Mouse (Mus musculus) c-Kit-positive CD71-negative TER-119-negative erythroid progenitor cells, embryonic 14.5 days (primary cell): ENCODE measurements at regions not wholly inside any gene's neighbourhood (a gene's known extent, or its start where the extent isn't known, plus 50 kb on each side); places are given as distances from the start of the nearest gene placed in this dataset.

Experiments used
- DNase-seq: peaks from one replicate; pipeline ENCODE4 v3.0.0-alpha.2; 2013; ENCODE audit warnings: low read depth

DNA sequence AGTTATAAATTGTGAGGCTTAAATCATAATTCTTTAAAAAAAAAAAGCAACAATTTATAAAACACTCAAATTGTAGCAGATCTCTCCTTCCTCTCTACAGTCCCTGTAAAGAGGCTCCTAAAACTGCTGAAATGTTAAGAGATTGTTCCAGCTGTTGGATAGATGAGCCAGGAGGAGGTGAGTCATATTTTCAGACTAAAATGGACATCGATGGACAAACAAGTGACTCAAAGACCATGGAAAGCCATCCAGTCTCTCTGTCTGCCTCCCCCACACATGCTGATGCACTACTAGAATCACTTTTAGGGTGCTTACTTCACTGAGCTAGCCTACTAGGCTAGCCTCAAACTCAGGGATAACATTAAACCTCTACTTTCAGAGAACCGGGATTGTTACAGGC, 561.5 kb downstream of the Tmem114 start:
- no peak for DNase-seq

DNA sequence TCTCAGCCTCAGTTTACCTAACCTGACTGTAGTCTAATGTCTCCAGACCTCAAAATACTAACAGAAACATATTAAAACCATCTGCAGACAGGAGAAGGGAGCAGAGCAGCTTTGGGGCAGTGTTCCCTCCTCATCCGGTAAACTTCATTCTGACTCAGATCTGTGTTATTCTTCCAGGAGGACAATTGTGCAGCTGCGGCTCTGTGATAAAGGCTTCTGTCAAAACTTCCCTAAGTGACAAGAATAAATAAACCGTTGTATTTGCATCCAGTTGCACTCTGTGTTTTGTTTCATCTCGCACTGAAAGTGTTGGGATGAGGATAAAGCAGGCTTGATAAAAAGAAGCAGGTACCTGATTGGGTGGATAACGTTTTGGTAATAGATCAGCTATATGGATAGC, 585.8 kb downstream of the Tmem114 start:
- no peak for DNase-seq

DNA sequence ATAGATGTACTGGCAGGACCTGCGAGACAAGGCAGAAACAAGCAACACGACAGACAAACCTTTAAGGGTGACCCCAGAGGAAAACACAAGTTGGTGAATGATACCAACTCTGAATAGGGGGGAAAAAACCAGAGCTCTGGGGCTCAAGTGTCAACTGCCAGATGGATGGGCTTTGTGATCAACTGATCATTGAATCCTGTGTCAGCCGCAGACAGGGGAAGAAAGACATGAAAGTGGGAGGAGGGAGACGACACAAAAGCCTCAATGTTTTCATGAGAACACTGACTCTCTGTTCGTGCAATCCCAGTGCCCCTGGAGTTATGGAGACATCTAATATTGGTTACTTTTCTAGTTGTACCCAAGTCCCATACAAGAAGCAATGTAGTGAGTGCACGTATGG, 593.8 kb downstream of the Tmem114 start:
- DNase-seq, result no peak

DNA sequence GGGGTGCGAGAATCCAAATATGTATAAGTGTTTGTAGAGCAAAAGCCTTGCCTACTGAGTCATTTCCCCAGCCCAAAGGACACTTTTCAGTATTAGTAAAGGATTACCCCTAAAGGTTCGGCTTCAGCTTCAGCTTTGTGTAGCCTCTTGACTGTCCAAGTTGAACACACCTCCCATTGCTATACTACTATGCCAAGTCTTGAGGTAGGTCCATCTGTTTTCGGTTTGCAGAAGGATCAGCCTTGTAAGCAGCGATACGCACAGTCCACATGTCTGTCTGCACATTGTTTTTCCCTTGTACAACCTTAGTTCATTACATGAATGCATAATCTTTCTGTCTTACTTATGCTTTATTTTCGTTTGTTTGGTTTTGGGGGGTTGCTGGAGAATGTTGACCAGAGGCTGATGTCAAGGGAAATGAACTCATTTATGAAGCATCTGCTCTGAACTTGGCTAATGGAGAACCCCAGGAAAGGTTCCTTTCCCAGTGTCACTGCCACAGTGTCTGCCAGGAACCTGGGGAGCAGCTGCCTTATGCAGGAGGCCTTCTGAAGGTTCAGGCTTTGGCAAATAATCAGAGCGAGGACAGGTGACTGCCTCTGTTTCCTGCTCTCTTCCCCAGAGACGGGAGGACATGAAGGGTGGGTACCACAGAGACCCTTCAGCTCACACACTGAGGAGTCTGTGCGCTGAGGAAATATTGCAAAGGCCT, 594.8 kb downstream of the Tmem114 start:
- no peak for DNase-seq

DNA sequence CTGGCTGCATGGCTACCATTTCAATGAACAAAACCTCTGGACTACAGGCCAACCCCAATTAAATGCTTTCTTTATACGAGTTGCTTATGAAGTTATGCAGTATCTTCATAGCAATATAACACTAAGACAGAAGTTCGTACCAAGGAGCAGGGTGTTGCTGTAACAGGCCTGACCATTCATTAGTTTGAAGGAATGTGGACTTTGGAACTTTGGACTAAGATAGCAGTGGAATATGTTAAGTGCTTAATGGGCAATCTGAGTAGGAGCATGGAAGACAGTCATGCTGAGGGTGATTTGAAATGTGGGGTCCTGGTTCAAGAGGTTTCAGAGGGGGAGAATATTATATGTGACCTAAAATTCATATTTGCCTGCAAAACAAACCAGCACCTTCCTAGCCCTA, 623.8 kb downstream of the Tmem114 start:
- no peak for DNase-seq

DNA sequence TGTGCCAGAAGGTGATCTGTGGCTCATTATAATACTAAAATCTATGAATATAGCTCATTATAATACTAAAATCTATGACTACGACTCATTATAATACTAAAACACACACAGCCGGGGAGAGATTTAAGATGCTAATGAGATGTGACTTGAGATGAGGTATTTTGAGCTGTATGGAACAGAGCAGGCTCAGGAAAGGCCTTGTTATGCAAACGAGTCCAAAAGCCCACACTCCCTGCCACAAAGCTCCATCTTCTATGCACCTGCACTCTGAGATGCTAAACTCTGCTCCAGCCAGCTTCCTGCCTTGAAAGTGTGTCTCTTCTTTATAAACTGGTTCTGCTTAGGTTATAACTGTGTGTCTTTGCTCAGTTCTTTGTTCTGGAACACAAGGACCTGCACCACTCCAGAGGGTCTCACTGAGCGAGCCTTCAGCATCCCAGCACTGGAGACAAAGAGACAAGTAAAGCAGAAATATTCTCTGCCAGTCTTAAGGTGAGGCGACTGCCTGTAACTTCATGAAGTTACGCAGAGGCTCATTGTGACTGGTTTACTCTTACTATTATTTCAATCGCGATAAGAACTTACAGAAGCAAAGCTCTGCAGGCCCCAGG, 627.7 kb downstream of the Tmem114 start:
- no peak for DNase-seq

DNA sequence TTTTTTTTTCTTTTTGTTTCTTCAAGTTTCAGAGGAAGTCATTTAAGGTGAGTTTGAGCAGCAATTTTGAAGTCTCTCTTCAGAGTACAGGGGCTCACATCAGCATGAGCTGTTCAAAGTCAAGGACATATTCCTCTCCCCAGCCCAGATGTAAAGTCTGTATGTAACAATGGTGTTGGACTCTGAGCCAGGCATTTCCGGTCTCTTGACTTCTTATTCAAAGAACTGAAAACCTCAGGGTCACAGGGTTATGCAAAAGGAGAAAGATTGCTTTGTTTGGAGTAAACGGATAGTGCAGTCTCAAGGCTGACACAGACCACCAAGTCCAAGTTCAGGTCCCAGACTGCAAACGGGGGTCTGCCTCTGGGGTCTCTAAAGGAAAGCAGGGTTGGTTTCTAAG, 629.4 kb downstream of the Tmem114 start:
- no peak for DNase-seq

DNA sequence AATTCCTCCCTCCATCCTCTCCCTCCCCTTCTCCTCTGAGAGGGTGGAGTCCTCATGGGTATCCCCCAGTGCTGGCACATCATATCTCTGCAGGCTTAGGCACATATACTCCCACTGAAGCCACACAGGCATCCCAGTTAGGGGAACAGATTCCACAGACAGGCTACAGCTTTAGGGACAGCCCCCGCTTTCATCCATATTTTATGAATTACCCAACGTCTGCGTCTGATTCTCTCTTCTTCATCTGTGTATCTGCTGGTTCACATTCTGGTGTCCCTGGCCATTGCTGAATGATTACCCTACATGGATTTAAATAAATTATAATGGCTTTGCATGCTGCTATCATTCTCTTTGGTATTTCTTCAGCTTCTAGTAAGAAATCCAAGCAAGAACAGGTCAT, 632.4 kb downstream of the Tmem114 start:
- no peak for DNase-seq

DNA sequence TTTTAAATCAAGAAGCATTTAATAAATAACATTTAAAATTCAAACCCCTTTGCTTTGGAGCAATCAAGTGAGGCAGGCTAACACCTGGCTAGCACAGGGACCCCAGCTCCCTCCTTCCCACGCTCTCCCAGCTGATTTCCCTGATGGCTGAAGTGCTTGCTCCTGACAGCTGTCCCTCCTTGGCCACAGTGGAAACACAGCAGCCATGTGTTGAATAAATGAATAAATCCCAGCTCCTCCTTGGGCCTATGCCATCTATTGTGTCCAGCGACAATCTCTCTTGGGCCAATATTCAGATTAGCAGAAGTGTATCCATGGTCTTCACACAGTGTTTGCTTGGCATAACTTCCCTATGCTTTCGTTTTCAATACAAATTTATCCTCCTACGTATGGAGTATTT, 634.7 kb downstream of the Tmem114 start:
- no peak for DNase-seq

DNA sequence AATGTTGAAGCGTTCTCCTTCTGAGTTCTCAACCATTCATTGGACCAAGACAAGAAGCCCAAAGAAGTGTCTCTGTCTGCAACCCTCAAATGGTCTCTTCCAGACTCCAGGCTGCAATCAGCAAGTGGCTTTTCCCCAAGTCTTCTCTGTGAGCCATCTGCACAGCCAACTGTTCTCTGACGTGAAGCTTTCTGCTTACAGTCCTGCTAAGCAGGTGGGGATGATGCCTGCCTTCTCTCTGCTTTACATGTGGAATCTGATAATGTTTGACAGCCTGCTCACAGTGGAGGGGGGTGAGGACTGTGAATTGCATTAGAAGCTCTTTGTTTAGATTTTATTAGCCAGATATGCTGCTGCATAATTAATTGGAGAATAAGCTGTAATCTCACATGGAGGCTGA, 636.7 kb downstream of the Tmem114 start:
- DNase-seq, result no peak

DNA sequence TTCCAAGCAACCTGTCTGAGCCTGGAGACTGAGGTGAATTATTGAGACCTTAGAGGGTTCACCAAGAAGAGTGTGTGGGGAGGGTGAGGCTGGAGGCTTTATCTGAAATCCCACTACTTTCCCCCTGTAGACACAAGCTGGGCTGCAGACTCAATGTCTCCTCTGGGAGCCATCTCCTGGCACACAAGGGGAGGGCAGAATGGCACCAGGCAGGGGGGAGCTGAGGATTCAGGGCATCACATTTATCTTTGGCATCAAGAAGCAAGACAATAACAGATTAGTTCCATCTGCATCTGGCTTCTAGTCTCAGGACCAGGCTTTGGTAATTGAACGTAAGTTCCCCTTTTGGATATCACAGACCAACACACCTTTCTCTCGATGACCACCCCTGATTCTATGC, 643.4 kb downstream of the Tmem114 start:
- DNase-seq, result no peak

DNA sequence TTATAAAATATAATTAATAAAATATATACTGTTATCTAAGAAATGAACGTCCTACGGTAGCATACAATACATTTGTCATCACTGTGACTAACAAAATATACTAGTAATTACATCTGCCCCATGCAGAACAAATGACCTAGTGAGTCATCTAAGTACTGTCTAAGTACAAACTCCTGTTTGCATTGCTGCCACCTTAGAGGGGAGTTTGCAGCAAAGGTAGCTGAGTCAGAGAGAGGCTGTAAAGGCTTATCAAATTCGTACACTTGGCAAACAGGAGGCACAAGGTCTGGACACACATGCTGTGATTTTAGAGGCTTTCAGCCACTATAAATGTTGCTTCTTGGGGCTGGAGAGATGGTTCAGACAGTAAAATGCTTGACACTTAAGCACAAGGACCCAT, 649.3 kb downstream of the Tmem114 start:
- DNase-seq, result no peak

DNA sequence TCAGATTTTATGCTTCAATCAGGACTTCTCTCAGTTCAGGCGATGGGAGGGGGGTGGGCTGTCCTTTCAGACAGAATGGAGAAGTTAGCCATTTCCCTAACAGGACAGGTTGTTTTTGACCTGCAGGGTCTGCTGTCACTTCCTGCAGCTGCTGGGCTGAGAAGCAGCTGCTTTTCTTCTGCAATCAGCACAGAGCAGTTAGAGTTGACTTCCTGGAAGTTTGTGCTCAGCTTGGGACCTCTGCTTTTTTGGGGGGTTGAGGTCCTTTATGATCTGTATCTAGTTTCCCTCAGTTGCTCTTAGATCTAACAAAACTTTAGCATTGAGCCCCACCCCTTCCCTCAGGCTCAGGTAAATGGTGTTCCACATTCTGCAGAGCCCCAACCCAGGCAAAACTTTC, 656.5 kb downstream of the Tmem114 start:
- DNase-seq, result no peak

DNA sequence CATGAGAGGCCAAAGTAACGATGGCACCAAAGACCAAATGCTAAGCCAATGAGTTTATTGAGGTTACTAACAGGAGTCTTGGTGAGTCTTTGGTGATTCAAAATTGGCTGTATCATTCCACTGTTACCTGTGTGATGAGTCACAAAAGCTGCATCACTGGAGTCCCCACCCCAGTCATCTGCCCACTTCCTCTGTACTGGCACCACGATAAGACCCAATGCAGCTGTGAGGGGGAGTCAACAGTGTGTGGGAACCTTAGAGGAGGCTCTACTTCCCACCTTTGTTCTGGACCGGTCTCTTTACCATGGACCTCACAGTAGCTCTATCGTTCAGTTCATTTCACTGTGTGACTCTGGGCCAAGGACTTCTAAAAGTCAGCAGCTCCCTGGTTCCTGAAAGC, 657.2 kb downstream of the Tmem114 start:
- DNase-seq, result no peak

DNA sequence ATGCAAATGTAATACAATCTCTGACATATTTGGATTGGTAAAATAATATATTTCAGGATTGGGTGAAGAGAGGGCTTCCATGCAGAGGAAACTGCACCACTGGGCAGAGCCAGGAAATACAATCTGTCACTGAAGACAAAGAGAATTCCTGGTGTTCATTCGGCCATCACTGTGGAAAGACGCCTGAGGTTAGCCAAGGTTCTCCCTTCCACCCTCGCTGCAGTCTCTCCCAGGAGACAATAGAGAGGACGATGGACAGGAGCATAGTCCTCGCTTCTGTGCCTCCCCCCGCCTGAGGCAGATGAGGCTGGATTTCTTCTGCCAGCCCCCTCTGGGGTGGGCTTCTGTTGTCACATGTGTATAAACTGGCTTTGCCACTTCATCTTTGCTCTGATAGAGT, 660.6 kb downstream of the Tmem114 start:
- DNase-seq, result no peak

DNA sequence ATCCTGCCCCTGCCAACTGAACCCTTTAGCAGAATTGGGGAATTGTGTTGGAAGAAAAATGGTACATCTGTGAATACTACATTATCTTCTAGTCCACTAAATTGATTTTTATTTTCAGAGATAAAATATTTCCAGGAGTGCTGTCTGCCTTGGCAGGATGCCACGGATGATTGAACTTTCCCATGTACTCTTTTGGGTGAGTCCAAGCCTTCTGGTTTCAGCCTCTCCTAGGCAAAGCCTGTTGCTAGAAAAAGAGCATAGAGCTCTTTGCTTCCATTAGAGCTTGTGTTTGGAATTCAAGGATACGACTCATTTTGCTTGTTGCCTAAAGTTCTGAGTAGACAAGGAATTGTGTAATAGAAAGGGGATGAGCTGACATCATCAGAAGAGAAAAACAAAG, 696.8 kb downstream of the Tmem114 start:
- DNase-seq, result no peak

DNA sequence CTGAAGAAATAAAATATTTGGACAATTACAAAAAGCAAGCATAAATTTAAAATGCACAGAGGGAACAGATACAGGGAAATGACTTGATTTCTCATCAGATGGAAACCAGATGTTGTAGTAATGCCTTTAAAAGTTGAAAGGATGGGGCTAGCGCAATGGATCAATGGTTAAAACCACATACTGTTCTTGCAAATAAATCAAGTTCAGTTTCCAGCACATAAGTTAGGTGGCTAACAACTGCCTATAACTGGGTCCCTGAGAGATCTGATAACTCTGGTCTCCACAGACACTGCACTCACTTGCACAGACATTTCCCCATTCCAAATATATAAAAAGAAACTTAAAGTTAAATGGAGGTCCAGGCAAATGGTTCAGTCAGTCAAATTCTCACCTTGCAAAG, 699.7 kb downstream of the Tmem114 start:
- no peak for DNase-seq

DNA sequence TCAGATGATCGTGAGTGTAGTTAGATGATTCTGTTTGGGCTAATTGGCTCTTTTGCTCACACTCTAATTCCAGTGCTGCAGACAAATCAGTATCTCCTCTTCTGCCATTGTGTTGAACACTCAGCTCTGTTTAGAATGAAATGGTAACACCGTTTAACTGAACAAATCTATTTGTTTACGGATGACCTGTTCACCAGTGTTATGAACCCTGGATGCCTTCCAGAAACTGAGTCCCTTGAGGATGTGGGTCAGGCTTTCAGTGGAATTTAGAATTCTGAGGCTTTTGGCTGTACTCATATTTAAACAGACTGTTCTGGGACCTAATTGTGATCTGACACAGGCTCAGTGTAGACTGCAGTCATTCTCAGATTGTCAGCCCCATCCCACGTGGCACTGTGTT, 723.5 kb downstream of the Tmem114 start:
- DNase-seq, result no peak

DNA sequence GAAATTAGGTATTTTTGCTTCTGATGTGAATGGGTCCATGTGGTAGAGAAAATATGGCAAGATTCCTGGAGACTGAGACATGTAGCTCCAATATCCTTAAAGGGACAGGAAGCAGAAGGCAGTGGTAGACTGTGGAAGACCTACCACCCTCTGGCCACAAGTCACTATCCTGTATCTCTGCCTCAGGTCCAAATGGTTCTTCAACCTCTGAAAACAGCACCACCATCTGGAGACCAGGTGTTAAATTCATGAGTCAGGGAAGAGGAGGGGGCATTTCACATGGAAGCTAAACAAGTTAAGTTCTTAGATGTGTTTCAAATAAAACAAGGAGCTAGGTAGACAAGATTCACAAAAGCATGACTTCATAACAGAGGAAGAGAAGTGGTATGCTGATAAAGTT, 739.5 kb downstream of the Tmem114 start:
- no peak for DNase-seq

DNA sequence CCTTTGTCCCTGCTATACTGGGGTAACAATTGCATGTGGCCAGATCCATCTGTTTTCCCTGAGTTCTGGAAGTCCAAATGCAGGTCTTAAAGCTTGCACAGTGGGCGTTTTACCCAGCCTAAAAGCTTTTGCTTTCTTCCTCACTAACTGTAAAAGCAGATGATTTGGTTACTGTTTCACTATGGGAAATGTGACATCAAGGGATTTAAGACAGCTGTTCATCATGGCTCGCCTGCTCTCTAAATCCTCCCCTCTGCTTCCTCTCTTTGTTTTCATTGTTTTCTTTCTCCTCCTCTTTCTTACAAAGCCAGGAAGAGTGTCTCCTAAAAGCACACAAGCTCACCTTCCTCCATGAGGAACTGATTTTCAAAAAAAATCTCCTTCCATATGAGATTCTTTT, 758.8 kb downstream of the Tmem114 start:
- DNase-seq, result no peak

DNA sequence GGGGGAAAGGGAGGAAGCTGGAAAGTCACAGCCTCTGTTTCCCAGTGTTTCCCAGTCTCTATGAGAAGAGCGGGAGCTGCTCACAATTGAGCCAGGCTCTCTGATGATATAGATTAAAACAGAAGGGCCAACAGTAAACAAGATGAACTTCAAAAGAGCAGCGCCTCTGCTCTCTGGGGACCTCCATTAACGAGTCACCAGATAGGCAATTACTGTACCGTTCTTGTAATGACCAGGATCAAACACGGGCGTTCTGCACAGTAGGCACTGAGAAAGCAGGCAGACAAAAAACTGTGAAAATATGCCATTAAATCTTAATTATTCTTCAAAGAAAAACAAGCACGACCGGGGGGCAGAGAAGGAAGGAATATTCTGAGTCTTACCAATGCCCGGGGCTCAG, 766.8 kb downstream of the Tmem114 start:
- DNase-seq, result no peak

DNA sequence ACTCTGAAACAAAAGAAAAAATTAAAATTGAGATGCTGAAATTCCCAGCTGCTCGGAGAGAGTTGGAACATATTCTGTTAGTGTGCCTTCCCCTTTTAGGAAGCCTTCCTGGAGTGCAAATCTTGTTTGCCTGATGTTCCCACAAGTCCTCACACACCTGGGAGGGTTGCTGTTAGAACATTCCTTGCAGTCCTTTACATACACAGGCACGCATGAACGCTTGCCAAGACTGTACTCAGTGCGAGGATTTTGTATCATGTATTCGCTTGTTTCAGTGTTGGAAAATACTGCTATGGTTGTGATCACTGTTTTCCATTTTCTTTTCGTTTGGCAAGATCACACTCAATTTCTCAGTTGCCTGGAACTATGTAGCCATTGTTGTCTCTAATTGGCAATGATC, 770.5 kb downstream of the Tmem114 start:
- no peak for DNase-seq

DNA sequence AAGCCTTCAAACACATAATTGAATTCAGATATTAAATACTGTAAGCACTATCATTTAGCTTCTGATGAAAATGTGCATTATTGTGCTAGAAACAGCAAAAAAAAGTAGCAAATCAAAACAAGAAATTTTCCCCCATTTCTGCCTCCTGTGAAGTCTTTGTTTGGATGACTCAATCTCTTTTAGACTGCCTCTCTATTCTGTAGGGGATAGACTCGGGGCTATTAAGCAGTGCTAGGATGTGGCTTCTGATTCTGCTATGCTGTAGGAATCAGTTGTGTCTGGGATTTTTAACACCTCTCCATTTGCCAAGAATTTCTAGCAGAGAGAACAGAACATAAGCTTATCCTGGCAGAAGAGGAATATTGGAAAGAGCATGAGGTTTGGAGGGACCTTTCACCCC, 775.2 kb downstream of the Tmem114 start:
- no peak for DNase-seq

DNA sequence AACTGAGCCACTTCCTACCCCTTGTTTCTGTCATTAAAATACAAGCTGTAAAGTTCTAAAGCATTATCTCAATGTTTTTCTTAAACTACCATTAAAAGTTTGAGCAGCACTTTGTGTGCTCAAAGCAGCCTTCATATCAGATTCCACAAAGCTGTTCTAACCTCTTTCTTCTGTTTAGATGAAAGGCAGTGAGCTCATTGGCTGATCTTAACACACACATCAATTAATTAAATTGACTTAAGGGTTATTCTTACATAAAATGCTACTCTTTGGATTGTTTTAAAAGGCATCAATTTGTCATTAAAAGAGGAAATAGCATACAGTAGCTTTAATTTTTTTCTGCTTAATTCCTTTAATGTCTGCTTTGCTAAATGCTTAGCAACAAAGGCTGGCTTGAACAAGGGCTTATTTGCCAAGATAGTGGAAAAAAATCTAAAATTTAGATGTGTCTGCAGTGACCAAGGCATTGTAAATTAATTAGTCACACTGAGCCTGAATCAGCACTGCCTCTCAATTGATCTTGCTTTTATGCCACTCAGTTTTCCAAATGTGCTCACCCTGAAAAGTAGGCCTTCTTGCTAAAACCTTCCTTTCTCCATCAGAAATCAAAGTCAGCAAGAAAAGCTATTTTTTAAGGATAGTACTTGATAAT, 777.5 kb downstream of the Tmem114 start:
- DNase-seq, result no peak
